Mouse (Mus musculus): ENCODE results near the gene Map3k7.

The Map3k7 gene

GRCm38 (mm10) chr4:32062381-32063059, 98.6 kb downstream of the Map3k7 start:
- DNase-seq (ENCODE audit: low read depth, low spot score) = no peak

DNA sequence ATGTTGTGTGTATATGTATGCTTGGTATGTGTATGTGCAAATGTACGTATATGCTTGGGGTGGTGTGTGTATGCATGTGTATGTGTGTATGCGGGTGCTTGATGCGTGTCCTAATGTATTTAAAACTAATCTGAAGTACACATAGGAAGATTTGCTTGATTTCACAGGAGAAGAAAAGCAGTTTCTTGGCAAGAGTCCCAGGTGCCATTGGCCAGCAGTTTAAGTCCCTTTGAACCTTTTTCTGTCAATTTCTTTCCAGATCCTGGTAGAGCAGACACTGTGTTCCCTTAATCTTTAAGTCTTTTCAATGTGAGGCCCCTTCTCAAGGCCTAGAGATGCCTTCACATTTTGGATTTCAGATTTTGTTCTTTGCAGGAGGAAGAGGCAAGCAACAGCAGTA, 99.4 kb downstream of the Map3k7 start:
- DNase-seq (ENCODE audit: low read depth, low spot score) = no peak
